Mouse (Mus musculus) MEL (cell line): Measurements from ENCODE around the gene Poc1b. TPM values are rescaled to one million over a fixed set of nuclear protein-coding genes. Genes with fewer than 3 reads are reported as not detected.

Source experiments
- DNase-seq: peaks from one replicate; pipeline ENCODE4 v3.0.0; 2011; ENCODE audit warnings: low read depth, low spot score
- H3K27ac ChIP-seq: 2 replicates; pipeline ENCODE4 v1.5.1; 2012; ENCODE audit warnings: low read depth, mild to moderate bottlenecking, control low read depth, low read length, moderate library complexity; ENCODE audit not compliant: control insufficient read depth
- H3K27me3 ChIP-seq, 2 experiments: fragments of 150-350 bp in 1 of 2; sonication (generic) in 1 of 2; 2 replicates each; pipeline ENCODE4 v1.6.1; 2012; ENCODE audit warnings: low read length in 2 of 2, mild to moderate bottlenecking in 2 of 2, improper control_type of control experiment in 1 of 2, moderate library complexity in 1 of 2; ENCODE audit not compliant: insufficient read depth in 2 of 2, control insufficient read depth in 1 of 2
- H3K36me3 ChIP-seq, 2 experiments: 2 replicates each; pipeline ENCODE4 v1.6.1; 2012 to 2014; ENCODE audit warnings: low read length in 2 of 2, improper control_type of control experiment in 1 of 2, inconsistent platforms in 1 of 2, mild to moderate bottlenecking in 1 of 2; ENCODE audit not compliant: insufficient read depth in 2 of 2, control insufficient read depth in 1 of 2
- H3K4me1 ChIP-seq, 2 experiments: fragments of 150-350 bp in 1 of 2; sonication (generic) in 1 of 2; 2 replicates each; pipeline ENCODE4 v1.6.1; 2012; ENCODE audit warnings: low read length in 2 of 2, improper control_type of control experiment in 1 of 2, mild to moderate bottlenecking in 1 of 2; ENCODE audit not compliant: insufficient read depth in 2 of 2, control insufficient read depth in 1 of 2
- H3K4me3 ChIP-seq, 2 experiments: fragments of 150-350 bp in 1 of 2; sonication (generic) in 1 of 2; 2 replicates each; pipeline ENCODE4 v1.5.1; 2012; ENCODE audit warnings: low read depth in 2 of 2, low read length in 2 of 2, mild to moderate bottlenecking in 2 of 2, moderate library complexity in 2 of 2, control low read depth in 1 of 2, improper control_type of control experiment in 1 of 2; ENCODE audit not compliant: control insufficient read depth in 1 of 2, insufficient read depth in 1 of 2
- H3K79me2 ChIP-seq: 2 replicates; pipeline ENCODE4 v1.6.1; 2012; ENCODE audit warnings: mild to moderate bottlenecking, low read length, moderate library complexity; ENCODE audit not compliant: control insufficient read depth, poor library complexity, insufficient read depth
- H3K9ac ChIP-seq: 2 replicates; pipeline ENCODE4 v1.6.1; 2012; ENCODE audit warnings: low read depth, mild to moderate bottlenecking, control low read depth, low read length, moderate library complexity; ENCODE audit not compliant: control insufficient read depth, poor library complexity, severe bottlenecking
- H3K9me3 ChIP-seq: fragments of 150-350 bp; sonication (generic); replicated peaks from 2 replicates; pipeline ENCODE4 v1.6.1; 2012; ENCODE audit warnings: mild to moderate bottlenecking, low read length, improper control_type of control experiment, moderate library complexity; ENCODE audit not compliant: insufficient read depth
- CHD2 ChIP-seq: IDR thresholded peaks from 2 replicates; pipeline ENCODE4 v1.6.1; 2011; ENCODE audit warnings: low read length, improper control_type of control experiment
- CTCF ChIP-seq, 3 experiments: IDR thresholded peaks in 2 of 3; conservative IDR thresholded peaks in 1 of 3; 2 replicates each; pipeline ENCODE4 v1.5.1; 2011 to 2012; ENCODE audit warnings: low read length in 3 of 3, low read depth in 2 of 3, mild to moderate bottlenecking in 2 of 3, improper control_type of control experiment in 1 of 3, inconsistent platforms in 1 of 3, mixed read lengths in 1 of 3, moderate library complexity in 1 of 3; ENCODE audit not compliant: control insufficient read depth in 1 of 3, insufficient read depth in 1 of 3, poor library complexity in 1 of 3, severe bottlenecking in 1 of 3
- EP300 ChIP-seq, 2 experiments: IDR thresholded peaks; 2 replicates each; pipeline ENCODE4 v1.6.1; 2011; ENCODE audit warnings: improper control_type of control experiment in 2 of 2, low read length in 2 of 2, low read depth in 1 of 2, mild to moderate bottlenecking in 1 of 2
- ETS1 ChIP-seq: IDR thresholded peaks from 2 replicates; pipeline ENCODE4 v1.6.1; 2012; ENCODE audit warnings: low read depth, mild to moderate bottlenecking, inconsistent platforms, low read length, improper control_type of control experiment, moderate library complexity
- JUND ChIP-seq: IDR thresholded peaks from 2 replicates; pipeline ENCODE4 v1.6.1; 2011; ENCODE audit warnings: low read depth, mild to moderate bottlenecking, improper control_type of control experiment, low read length
- KAT2A ChIP-seq: conservative IDR thresholded peaks from 2 replicates; pipeline ENCODE4 v1.6.1; 2012; ENCODE audit warnings: low read depth, low read length, improper control_type of control experiment, inconsistent platforms
- MAFK ChIP-seq: IDR thresholded peaks from 2 replicates; pipeline ENCODE4 v1.6.1; 2011; ENCODE audit warnings: low read depth, mild to moderate bottlenecking, low read length, improper control_type of control experiment, borderline replicate concordance
- MAX ChIP-seq: IDR thresholded peaks from 2 replicates; pipeline ENCODE4 v1.6.1; 2011; ENCODE audit warnings: low read length, improper control_type of control experiment
- MAZ ChIP-seq: IDR thresholded peaks from 2 replicates; pipeline ENCODE4 v1.6.1; 2012; ENCODE audit warnings: low read depth, mild to moderate bottlenecking, inconsistent platforms, low read length, improper control_type of control experiment
- MYB ChIP-seq: IDR thresholded peaks from 2 replicates; pipeline ENCODE4 v1.6.1; 2011; ENCODE audit warnings: mild to moderate bottlenecking, low read depth, low read length, improper control_type of control experiment
- MYC ChIP-seq: IDR thresholded peaks from 2 replicates; pipeline ENCODE4 v1.6.1; 2011; ENCODE audit warnings: low read depth, mild to moderate bottlenecking, low read length, improper control_type of control experiment, moderate library complexity
- NELFE ChIP-seq: IDR thresholded peaks from 2 replicates; pipeline ENCODE4 v1.6.1; 2011; ENCODE audit warnings: low read depth, low read length, improper control_type of control experiment
- NRF1 ChIP-seq: IDR thresholded peaks from 2 replicates; pipeline ENCODE4 v1.6.1; 2014; ENCODE audit warnings: low read depth, mild to moderate bottlenecking, inconsistent platforms, low read length, improper control_type of control experiment, moderate library complexity; ENCODE audit not compliant: poor library complexity, insufficient read depth, severe bottlenecking
- POLR2AphosphoS2 ChIP-seq: IDR thresholded peaks from 2 replicates; pipeline ENCODE4 v1.6.1; 2011; ENCODE audit warnings: low read length, improper control_type of control experiment
- RAD21 ChIP-seq: IDR thresholded peaks from 2 replicates; pipeline ENCODE4 v1.6.1; 2011; ENCODE audit warnings: mild to moderate bottlenecking, low read depth, low read length, improper control_type of control experiment
- SMC3 ChIP-seq: IDR thresholded peaks from 2 replicates; pipeline ENCODE4 v1.6.1; 2011; ENCODE audit warnings: low read depth, low read length, improper control_type of control experiment
- TBP ChIP-seq: IDR thresholded peaks from 2 replicates; pipeline ENCODE4 v1.8.0; 2011; ENCODE audit warnings: low read depth, low read length, improper control_type of control experiment
- TCF12 ChIP-seq: IDR thresholded peaks from 2 replicates; pipeline ENCODE4 v1.6.1; 2014; ENCODE audit warnings: low read depth, mild to moderate bottlenecking, inconsistent platforms, low read length, improper control_type of control experiment, moderate library complexity
- USF1 ChIP-seq: IDR thresholded peaks from 2 replicates; pipeline ENCODE4 v1.6.1; 2014; ENCODE audit warnings: low read depth, mild to moderate bottlenecking, inconsistent platforms, low read length, improper control_type of control experiment, moderate library complexity
- ZKSCAN1 ChIP-seq: IDR thresholded peaks from 2 replicates; pipeline ENCODE4 v1.6.1; 2012; ENCODE audit warnings: low read depth, mild to moderate bottlenecking, inconsistent platforms, low read length, improper control_type of control experiment, moderate library complexity
- ZNF384 ChIP-seq: IDR thresholded peaks from 2 replicates; pipeline ENCODE4 v1.6.1; 2012; ENCODE audit warnings: low read depth, mild to moderate bottlenecking, inconsistent platforms, low read length, improper control_type of control experiment
- polyA plus RNA-seq, 2 experiments: library from polyadenylated mRNA; stranded (reverse) in 1 of 2; unstranded in 1 of 2; fragments of >175 nt in 1 of 2; fragments of >200 nt in 1 of 2; gene quantifications; 2 replicates each; pipeline versions ENCODE4 v1.2.1 to v1.2.4; 2012; ENCODE audit warnings: low replicate concordance in 2 of 2, low read depth in 1 of 2; ENCODE audit not compliant: insufficient read length in 2 of 2, insufficient read depth in 1 of 2, missing spikeins in 1 of 2
- total RNA-seq: library from RNA; depleted of rRNA; stranded (reverse); fragments of 300-350 nt; gene quantifications from 2 replicates; pipeline ENCODE4 v1.2.3, GENCODE M21; 2012

Poc1b gene
- total and polyA plus RNA-seq, 3 experiments, result 3.3 to 15.3 TPM; not detected in 1

DNA sequence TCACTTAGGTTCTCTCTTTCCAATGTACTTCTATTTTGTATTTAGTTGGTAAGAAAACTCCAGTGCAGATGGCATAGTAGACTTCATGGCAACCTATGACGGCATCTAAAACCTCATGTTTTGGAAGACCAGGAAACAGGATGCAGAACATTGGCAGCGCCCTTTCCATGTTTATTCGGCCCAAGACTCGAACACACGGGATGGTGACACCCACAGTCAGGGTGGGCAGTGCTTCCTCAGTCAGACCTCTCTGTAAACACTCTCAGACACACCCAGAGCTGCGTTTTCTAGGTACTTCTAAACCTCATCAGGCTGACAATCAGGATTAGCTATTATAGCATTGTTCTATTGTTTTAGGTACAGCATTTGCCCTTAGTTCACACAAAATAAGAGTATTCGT, 46.2 kb upstream of the Poc1b start:
- H3K9me3 ChIP-seq, result no peaks in the 10 kb centered on the region
- no peak overlapping the region for H3K9ac ChIP-seq
- H3K27me3 ChIP-seq, result no peaks in the 10 kb centered on the region
- no peaks in the 10 kb centered on the region for H3K36me3 ChIP-seq
- no peaks in the 10 kb centered on the region for H3K4me1 ChIP-seq
- no peak for TF ChIP-seq SMC3
- TF ChIP-seq POLR2AphosphoS2, result no peak
- no peak for TF ChIP-seq TCF12
- no peak for TF ChIP-seq ETS1
- no peak for TF ChIP-seq CHD2
- no peak for TF ChIP-seq RAD21
- TF ChIP-seq ZNF384, result no peak
- no peak for TF ChIP-seq MAX
- no peak for TF ChIP-seq TBP
- TF ChIP-seq NRF1, result no peak
- no peak for TF ChIP-seq MAZ
- TF ChIP-seq MYB, result no peak
- TF ChIP-seq KAT2A, result no peak
- TF ChIP-seq MAFK, result no peak
- no peak for TF ChIP-seq NELFE
- TF ChIP-seq ZKSCAN1, result no peak
- no peak for TF ChIP-seq CTCF (IDR thresholded peaks at IDR 0.05 in 2 of 3, conservative IDR thresholded peaks at IDR 0.05 in 1 of 3; ENCODE audit: control insufficient read depth in 1 of 3, insufficient read depth in 1 of 3, low read depth in 2 of 3, low read length in 3 of 3, poor library complexity in 1 of 3, severe bottlenecking in 1 of 3)
- TF ChIP-seq MYC, result no peak
- no peak for TF ChIP-seq EP300 (IDR thresholded peaks at IDR 0.05; ENCODE audit: low read depth in 1 of 2, low read length in 2 of 2)
- no peak for TF ChIP-seq USF1
- no peaks in the 10 kb centered on the region for H3K79me2 ChIP-seq
- DNase-seq, result no peak
- no peak overlapping the region for H3K27ac ChIP-seq
- H3K4me3 ChIP-seq, result no peak overlapping the region

GRCm38 (mm10) chr10:99061418-99061817, 45.4 kb upstream of the Poc1b start:
- H3K4me3 ChIP-seq, result no peak overlapping the region
- TF ChIP-seq JUND, result no peak
- no peak for TF ChIP-seq MYB
- no peak for TF ChIP-seq RAD21
- TF ChIP-seq, all 39 proteins: peak for 0
- Histone ChIP-seq H3K4me1 (no peaks in the 10 kb centered on the region), H3K36me3 (no peaks in the 10 kb centered on the region), H3K79me2 (no peaks in the 10 kb centered on the region), H3K27ac (no peak overlapping the region), H3K9ac (no peak overlapping the region), H3K27me3 (no peaks in the 10 kb centered on the region), H3K9me3 (no peaks in the 10 kb centered on the region)
- no peak for DNase-seq
